Mouse (Mus musculus) heart, adult 11 months (tissue): ENCODE measurements around the gene Pias1.

Source experiments
- DNase-seq: peaks from one replicate; pipeline ENCODE4 v3.0.0; 2022

Pias1 gene

DNA sequence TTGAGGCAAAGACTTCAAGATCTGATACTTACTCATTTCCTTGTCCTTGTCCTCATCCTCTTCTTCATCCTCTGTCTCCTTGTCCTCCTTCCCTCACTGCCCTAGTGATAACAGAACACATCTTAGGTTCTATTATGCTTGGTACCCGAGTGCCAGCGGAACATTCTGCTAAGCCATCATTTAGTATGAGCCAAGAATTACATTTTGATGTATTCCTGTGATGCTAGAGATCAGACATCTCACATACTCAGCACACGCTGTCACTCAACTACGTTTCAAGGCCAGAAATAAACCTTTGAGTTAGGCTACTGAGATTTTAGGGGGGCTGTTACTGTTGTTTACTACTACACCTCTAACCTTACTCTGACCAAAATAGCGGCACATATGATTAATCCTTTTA is at the start of gene Pias1:
Gene Pias1 (minus strand): TSS at position 101 of the 400 bp plus-strand sequence.
- peak; percentile 14 for DNase-seq

DNA sequence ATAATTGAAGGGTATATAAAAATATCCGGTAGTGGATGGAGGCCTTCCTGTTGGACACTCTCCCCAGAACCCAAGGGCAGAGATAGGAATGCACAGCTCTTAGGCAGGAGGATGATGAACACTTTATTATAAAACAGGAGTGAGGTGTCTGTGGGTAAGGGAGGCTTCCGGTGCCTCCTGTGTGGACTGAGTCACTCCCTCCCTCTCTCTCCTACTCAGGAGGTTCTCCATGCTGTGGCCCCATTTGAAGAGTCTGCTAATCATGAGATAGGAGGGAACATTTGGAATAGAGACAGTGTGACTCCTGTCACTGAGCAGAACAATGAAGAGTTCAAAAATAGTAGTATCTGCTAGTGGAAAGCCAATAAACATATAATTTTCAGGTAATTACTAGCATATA is 47.7 kb upstream of the Pias1 start:
- DNase-seq: peak; percentile 29

DNA sequence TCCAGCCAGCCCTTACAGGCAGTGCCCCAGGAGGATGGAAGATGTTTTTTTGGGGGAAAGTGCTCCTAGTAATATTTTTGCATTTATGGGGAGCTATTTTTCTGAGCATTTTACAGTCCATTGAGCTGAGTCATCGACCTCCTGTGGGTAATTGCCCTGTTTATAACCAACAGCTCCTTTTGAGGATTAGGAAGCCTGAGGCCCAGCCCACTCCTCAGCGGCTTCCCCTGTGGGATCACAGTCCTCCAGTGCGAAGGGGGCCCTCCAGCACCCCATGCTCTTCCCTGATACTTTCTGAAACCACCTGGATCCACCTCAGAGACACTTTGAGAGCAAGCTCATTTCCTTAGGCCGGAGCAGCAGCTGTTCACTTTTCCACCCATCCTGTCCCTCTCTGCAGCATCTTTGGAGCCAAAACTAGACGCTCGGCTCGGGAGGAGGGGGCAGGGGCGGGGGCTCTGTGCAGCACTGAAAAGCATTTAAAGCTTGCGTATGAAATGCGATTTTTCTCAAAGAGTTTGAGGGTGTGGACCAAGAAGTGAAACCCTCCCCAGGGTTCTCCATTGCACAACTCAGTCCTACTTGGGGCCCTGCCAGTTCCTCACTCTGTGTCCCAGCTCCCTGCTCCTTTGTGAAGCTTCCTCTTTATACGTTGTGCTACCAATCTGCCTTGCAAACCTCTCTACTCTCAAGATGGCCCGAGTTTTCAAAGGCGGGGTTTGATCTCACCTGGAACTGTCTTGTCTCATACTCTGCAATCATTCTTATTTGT is 43.5 kb upstream of the Pias1 start:
- DNase-seq: peak; percentile 99

- peak; percentile 75 for DNase-seq
Measured at GRCm38 (mm10) chr9:63022486-63022885, 34.8 kb upstream of the Pias1 start.

- DNase-seq: peak; percentile 60
Measured at GRCm38 (mm10) chr9:63007371-63007770, 19.6 kb upstream of the Pias1 start.

- peak; percentile 94 for DNase-seq
Measured at GRCm38 (mm10) chr9:63006081-63006820, 18.5 kb upstream of the Pias1 start.

GRCm38 (mm10) chr9:62998561-62998960 is 10.8 kb upstream of the Pias1 start:
- peak; percentile 95 for DNase-seq

GRCm38 (mm10) chr9:62997626-62998025 is 9.9 kb upstream of the Pias1 start:
- peak; percentile 82 for DNase-seq

- no peak for DNase-seq
Measured at GRCm38 (mm10) chr9:62995186-62995585, 7.5 kb upstream of the Pias1 start.

GRCm38 (mm10) chr9:62990134-62990533 is 2.4 kb upstream of the Pias1 start:
- peak; percentile 71 for DNase-seq

GRCm38 (mm10) chr9:62980777-62981202 is 6.9 kb downstream of the Pias1 start:
- peak; percentile 100 for DNase-seq

DNA sequence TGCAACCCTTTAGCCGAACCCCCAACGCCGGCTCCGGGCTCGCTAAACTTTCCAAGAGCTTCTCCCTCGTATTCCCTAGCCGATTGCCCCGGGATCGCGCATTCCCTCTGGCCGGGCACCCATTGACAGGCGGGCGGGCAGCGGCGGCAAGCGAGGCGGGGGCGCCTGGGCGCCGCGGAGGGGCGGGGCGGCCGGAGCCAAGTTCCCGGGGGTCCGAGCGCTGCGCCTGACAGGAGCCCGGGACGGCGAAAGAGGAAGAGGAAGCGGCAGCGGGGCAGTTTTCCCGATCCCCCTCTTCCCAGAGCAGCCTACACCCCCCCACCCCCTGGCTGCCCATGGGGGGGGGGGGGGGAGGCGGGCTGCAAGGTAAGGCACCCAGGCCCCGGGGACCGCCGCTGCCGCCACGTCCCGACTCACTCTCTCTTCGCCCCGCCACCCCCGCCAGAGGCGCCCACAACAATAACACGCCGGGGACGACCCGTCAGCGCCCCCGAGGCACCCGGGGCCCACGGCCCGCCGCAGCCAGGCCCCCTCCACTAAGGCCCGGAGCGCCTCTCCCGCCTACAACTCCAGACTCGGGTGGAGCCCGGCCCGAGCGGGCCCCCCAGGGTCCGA is 7.5 kb downstream of the Pias1 start:
- no peak for DNase-seq

DNA sequence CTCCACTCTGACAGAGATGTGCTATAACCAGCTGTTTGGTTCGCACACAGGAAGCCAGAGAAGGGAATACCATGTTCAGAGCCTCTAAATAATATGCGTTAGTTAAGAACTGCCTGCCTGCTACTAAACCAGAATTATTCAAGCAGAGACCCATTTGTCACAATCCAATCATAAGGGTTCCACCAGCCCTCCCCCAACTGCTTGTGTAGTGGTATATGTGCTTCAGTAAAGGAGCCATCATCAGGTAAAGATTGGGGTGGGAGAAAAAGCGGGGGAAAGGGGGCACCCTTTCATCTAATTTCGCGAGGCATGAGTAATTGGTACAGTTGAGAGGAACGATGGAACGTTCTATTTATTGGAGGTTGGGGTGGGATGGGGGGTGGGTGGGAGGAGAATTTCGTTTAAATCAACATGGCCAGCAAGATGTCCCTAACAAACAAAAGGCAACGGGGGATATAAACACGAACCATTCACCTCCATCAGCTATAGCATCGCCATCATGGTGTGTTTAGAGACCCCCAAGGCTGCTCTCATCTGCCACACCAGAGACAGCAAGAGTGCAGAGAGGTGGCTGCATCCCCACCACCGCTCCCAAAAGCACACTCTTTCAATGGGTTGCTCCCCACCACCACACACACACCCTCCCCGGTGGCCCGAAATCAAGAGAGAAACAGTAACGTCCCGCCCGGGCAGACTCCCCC is 8.1 kb downstream of the Pias1 start:
- DNase-seq: peak; percentile 86

DNA sequence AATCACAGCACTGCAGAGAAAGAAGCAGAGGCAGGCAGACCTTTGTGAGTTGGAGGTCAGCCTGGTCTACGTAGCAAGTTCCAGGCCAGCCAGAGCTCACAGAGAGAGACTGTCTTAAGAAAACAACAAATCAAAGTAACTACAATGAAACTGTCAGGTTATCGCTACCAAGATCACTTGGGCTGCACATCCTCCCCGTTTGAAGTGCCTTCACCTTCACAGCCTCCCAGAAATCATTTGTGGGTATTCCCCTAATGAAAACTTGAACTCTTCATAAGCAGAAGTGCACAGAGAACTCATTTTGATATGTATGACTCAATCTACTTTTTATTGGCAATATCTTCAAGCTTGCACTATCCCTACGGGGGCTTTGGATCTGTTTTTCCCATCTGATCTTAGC is 10.6 kb downstream of the Pias1 start:
- DNase-seq: peak; percentile 40

DNA sequence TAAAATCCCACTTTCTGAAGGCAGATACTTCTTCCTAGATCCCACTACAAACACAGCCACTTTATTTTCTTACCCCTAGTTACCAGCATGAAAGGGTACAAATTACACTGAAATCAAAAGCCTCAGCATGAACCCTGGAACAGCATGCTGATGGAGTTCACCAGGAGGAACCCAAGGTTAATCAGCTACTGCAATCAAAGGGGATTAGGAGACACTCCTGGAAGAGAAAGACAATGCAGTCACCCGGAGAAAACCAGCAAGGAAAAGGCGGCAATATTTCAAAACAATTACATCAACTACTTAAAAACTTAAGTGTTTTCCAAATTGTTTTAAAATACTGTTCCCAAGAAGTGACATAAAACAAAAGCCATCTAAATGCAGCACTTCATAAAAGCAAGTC is 11.9 kb downstream of the Pias1 start:
- DNase-seq: no peak

DNA sequence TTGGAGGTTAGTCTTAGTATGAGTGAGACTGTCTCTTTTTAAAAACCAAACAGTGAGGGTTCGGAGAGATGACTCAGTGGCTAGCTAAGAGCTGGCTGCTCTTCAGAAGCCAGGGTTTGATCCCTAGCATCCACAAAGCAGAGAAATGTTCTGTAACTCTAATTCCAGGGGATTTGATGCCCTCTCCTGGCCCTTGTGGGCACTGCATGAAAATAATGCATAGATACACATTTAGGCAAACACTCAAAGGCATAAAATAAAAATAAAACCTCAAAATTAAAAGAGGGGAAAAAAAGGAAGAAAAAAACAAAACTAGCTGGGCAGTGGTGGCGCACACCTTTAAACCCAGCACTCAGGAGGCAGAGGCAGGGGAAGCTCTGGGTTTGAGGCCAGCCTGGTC is 13.3 kb downstream of the Pias1 start:
- peak; percentile 72 for DNase-seq

GRCm38 (mm10) chr9:62972073-62972745 is 15.5 kb downstream of the Pias1 start:
- peak; percentile 91 for DNase-seq

- DNase-seq: peak; percentile 33
Measured at GRCm38 (mm10) chr9:62970345-62970744, 17.4 kb downstream of the Pias1 start.

GRCm38 (mm10) chr9:62966018-62966417 is 21.7 kb downstream of the Pias1 start:
- peak; percentile 57 for DNase-seq

DNA sequence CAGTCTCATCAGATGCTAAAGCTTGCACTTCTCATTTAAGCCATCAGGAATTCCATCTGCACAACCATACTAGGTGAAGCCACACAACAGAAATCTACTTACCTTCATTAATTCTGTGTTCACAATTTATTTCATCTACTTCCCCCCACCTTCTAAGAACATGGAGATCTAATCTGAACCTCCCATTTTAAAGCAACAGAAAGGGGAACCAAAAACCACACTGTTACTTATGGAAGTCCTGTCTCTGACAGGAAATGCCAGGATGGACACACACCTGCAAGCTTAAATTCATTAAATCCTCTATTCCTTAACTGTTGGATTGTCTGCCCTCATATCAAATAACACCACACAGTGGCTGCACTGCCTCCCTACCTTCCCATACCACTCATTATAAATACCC is 35.0 kb downstream of the Pias1 start:
- DNase-seq: no peak

GRCm38 (mm10) chr9:62945346-62945745 is 42.4 kb downstream of the Pias1 start:
- DNase-seq: no peak

GRCm38 (mm10) chr9:62944063-62944462 is 43.7 kb downstream of the Pias1 start:
- no peak for DNase-seq

DNA sequence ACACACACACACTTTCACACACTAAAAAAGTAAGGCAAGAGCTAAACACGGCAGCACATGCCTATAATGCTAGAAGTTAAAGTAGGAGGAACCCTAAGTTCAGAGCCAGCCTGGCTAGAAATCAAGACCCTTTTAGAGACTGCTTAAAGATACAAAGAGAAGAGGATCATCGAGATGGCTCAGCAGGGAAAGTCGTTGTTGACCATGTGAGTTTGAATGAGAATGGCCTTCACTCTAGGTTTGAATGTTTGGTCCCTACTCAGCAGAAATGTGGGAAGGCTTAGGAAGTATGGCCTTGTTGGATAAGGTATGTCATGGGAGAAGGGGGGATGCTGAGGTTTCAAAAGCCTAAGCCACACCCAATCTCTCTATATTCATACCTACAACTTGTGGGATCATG is 46.8 kb downstream of the Pias1 start:
- no peak for DNase-seq
